In the genomic region with DNA sequence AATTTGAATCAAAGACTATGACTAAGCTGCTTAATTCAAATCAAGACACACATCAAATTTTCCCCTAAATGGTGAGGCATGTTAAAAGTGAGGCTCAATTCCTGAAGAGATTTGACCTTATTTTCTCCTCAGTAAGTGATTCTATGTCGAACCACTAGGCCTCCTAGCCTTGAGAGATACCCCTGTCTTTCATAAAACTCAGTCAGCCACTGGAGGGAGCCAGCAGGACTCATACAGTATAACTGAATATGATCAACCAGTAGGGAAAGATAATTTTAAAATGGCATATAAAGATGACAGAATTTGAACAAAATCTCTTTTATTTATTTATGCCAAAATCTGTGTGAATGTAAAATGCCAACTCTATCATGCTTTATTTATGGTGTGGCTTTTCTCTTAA, we compare ENCODE assay signal across 9 mouse cellular contexts.
A peak's percentile ranks its signal among the peaks of the same experiment; 100 is the strongest.
DNase-seq lines count a peak whose midpoint lies in the region; ATAC-seq and TF ChIP-seq lines count a peak whose summit lies in the region.
"Had no signal": no experiment of that assay in that cellular context is flagged by ENCODE, and none has a peak within 500 bp of the region (broad histone marks: within the 10 kb centered on the region; RNA-seq: fewer than 3 reads in every experiment).

No protein-coding gene starts in this region.

- no peak overlapping the region for H3K4me3 ChIP-seq in lung, embryonic 14.5 days (ENCODE audit: low read depth, low read length)
- H3K4me3 ChIP-seq in lung, adult 2 months (replicated peaks; ENCODE audit: extremely low read depth, low read depth, low read length) = no peak overlapping the region
- no peak overlapping the region for H3K4me3 ChIP-seq in embryonic facial prominence, embryonic 10.5 days
- H3K4me3 ChIP-seq: limb, embryonic 13.5 days had no signal

- H3K4me2 ChIP-seq in lung, embryonic 14.5 days = no peak overlapping the region
- H3K4me2 ChIP-seq: limb, embryonic 13.5 days had no signal

- no peaks in the 10 kb centered on the region for H3K4me1 ChIP-seq in lung, embryonic 14.5 days (ENCODE audit: insufficient read depth)
- no peaks in the 10 kb centered on the region for H3K4me1 ChIP-seq in lung, adult 2 months (ENCODE audit: control insufficient read depth, insufficient read depth, low read length)
- H3K4me1 ChIP-seq in embryonic facial prominence, embryonic 10.5 days = peaks cover 16% of the 10 kb centered on the region

- TF ChIP-seq CTCF in lung, embryonic 14.5 days (IDR thresholded peaks at IDR 0.05; ENCODE audit: low read depth) = peak; percentile 55
- no peak for TF ChIP-seq CTCF in lung, adult 2 months (IDR thresholded peaks at IDR 0.05; ENCODE audit: insufficient read depth, low read length)

- no peaks in the 10 kb centered on the region for H3K9me3 ChIP-seq in lung, embryonic 14.5 days (ENCODE audit: low read depth, low read length)
- H3K9me3 ChIP-seq in embryonic facial prominence, embryonic 10.5 days = no peaks in the 10 kb centered on the region
- H3K9me3 ChIP-seq: limb, embryonic 13.5 days had no signal

- no peak for TF ChIP-seq POLR2A in lung, adult 2 months (IDR thresholded peaks at IDR 0.05; ENCODE audit: borderline replicate concordance, extremely low read depth, low read depth, low read length)

- no peaks in the 10 kb centered on the region for H3K36me3 ChIP-seq in lung, embryonic 14.5 days (ENCODE audit: insufficient read depth)
- no peaks in the 10 kb centered on the region for H3K36me3 ChIP-seq in embryonic facial prominence, embryonic 10.5 days (replicated peaks)
- H3K36me3 ChIP-seq: limb, embryonic 13.5 days had no signal

- peak; percentile 47 for DNase-seq in embryo, embryonic 10 days (ENCODE audit: low spot score)
- no peak for DNase-seq in embryo, embryonic 9.5 days (ENCODE audit: extremely low spot score)
- DNase-seq in lung, embryonic 14.5 days = peak; percentile 74
- DNase-seq in lung, adult 2 months = no peak
- DNase-seq in embryonic facial prominence, embryonic 10.5 days (ENCODE audit: low spot score) = peak; percentile 25
- peak; percentile 56 to 68 for DNase-seq in layer of hippocampus, postnatal 10 days (ENCODE audit: low spot score in 2 of 2)
- DNase-seq in right cerebral cortex, adult 2 months (ENCODE audit: low spot score in 2 of 2) = peak; percentile 77 to 80
- no peak for DNase-seq in cerebellum, adult 11-12 months

- H3K27me3 ChIP-seq in lung, embryonic 14.5 days (ENCODE audit: insufficient read depth, low read length) = no peaks in the 10 kb centered on the region
- no peaks in the 10 kb centered on the region for H3K27me3 ChIP-seq in embryonic facial prominence, embryonic 10.5 days (replicated peaks; ENCODE audit: low read depth, poor library complexity, severe bottlenecking)
- H3K27me3 ChIP-seq: limb, embryonic 13.5 days had no signal

- WGBS in lung, embryonic 14.5 days = 71% methylated on average over 1 of the region's 1 CpGs
- 48% methylated on average over 1 of the region's 1 CpGs for WGBS in lung, adult 2 months
- 68% methylated on average over 1 of the region's 1 CpGs for WGBS in embryonic facial prominence, embryonic 10.5 days

- H3K27ac ChIP-seq in lung, embryonic 14.5 days (ENCODE audit: low read depth) = no peak overlapping the region
- H3K27ac ChIP-seq in embryonic facial prominence, embryonic 10.5 days (replicated peaks) = no peak overlapping the region
- H3K27ac ChIP-seq: limb, embryonic 13.5 days had no signal

- H3K9ac ChIP-seq in lung, embryonic 14.5 days = no peak overlapping the region
- H3K9ac ChIP-seq: limb, embryonic 13.5 days had no signal

- 0 out of 2 replicates have a peak, but pooled peaks have one; percentile 47 for ATAC-seq in lung, embryonic 14.5 days (ENCODE audit: insufficient read depth)

Comparison
In these comparisons a context has a peak if more than half of its experiments do, and no peak if none do; other contexts are left out.
1. DNase-seq: peak in embryo, embryonic 10 days (single experiment), lung, embryonic 14.5 days (single experiment), embryonic facial prominence, embryonic 10.5 days (single experiment), layer of hippocampus, postnatal 10 days (2 of 2) and right cerebral cortex, adult 2 months (2 of 2); none in embryo, embryonic 9.5 days (single experiment), lung, adult 2 months (single experiment) and cerebellum, adult 11-12 months (single experiment).